Mouse (Mus musculus) stomach, embryonic 15.5 days (tissue): Measurements from ENCODE around the gene Sp7. TPM values are rescaled to one million over a fixed set of nuclear protein-coding genes. Genes with fewer than 3 reads are reported as not detected.
"Not testable (repeated sequence)": the region's sequence is repeated elsewhere in the genome, so short reads cannot be mapped to it uniquely, and the experiment has no call there.

ENCODE experiments used
- ATAC-seq: fragments of 200-750 bp; cut with Nextera tagmentation; 2 replicates; pipeline ENCODE4 v1.8.0; 2017; ENCODE audit warnings: low read depth, moderate number of reproducible peaks, moderate TSS enrichment; ENCODE audit not compliant: insufficient read depth, low FRiP score
- H3K27ac ChIP-seq: fragments of 300-500 bp; sonication (generic); 2 replicates; pipeline ENCODE4 v1.5.1; 2015; ENCODE audit warnings: mild to moderate bottlenecking, inconsistent platforms
- H3K27me3 ChIP-seq: fragments of 300-500 bp; sonication (generic); replicated peaks from 2 replicates; pipeline ENCODE4 v1.6.1; 2015; ENCODE audit warnings: inconsistent platforms
- H3K36me3 ChIP-seq: fragments of 300-500 bp; sonication (generic); 2 replicates; pipeline ENCODE4 v1.6.1; 2015; ENCODE audit warnings: inconsistent platforms
- H3K4me1 ChIP-seq: fragments of 300-500 bp; sonication (generic); 2 replicates; pipeline ENCODE4 v1.6.1; 2015; ENCODE audit warnings: inconsistent platforms
- H3K4me2 ChIP-seq: fragments of 300-500 bp; sonication (generic); 2 replicates; pipeline ENCODE4 v1.6.1; 2015; ENCODE audit warnings: mild to moderate bottlenecking, inconsistent platforms
- H3K4me3 ChIP-seq: fragments of 300-500 bp; sonication (generic); replicated peaks from 2 replicates; pipeline ENCODE4 v1.5.1; 2015; ENCODE audit warnings: inconsistent platforms
- H3K9ac ChIP-seq: fragments of 300-500 bp; sonication (generic); 2 replicates; pipeline ENCODE4 v1.6.1; 2015; ENCODE audit warnings: inconsistent platforms
- H3K9me3 ChIP-seq: fragments of 300-500 bp; sonication (generic); 2 replicates; pipeline ENCODE4 v1.6.1; 2016; ENCODE audit warnings: inconsistent platforms
- WGBS: fragments of 180-500 bp; shearing (Covaris S2); methylation state at CpG from one replicate; pipeline ENCODE4 v1.1.7; 2015; 5-methylcytosine and 5-hydroxymethylcytosine counted together
- polyA plus RNA-seq: library from polyadenylated mRNA; unstranded; fragments of >200 nt; fragmentation: Nextera tagmentation; extraction: Ambion mirVana; gene quantifications from 2 replicates; pipeline ENCODE4 v1.2.1, GENCODE M21; 2015

Sp7 gene
- polyA plus RNA-seq, 1 experiment from 2014 or later, result 1.1 TPM

- peak; percentile 51; the same call in 1 of the 2 replicates for ATAC-seq
- H3K4me3 ChIP-seq, result peak overlapping the region; percentile 50
- H3K27me3 ChIP-seq, result peaks cover 20% of the 10 kb centered on the region
- H3K9ac ChIP-seq, result peak overlapping the region; percentile 65
- no peaks in the 10 kb centered on the region for H3K36me3 ChIP-seq
- H3K9me3 ChIP-seq, result no peaks in the 10 kb centered on the region
- H3K27ac ChIP-seq, result peak overlapping the region; percentile 79
- 8% methylated on average over 38 of the region's 38 CpGs for WGBS
- H3K4me1 ChIP-seq, result peaks cover 31% of the 10 kb centered on the region
- peak overlapping the region; percentile 93 for H3K4me2 ChIP-seq
Observed at GRCm38 (mm10) chr15:102355871-102356441, 11.0 kb downstream of the Sp7 start.

DNA sequence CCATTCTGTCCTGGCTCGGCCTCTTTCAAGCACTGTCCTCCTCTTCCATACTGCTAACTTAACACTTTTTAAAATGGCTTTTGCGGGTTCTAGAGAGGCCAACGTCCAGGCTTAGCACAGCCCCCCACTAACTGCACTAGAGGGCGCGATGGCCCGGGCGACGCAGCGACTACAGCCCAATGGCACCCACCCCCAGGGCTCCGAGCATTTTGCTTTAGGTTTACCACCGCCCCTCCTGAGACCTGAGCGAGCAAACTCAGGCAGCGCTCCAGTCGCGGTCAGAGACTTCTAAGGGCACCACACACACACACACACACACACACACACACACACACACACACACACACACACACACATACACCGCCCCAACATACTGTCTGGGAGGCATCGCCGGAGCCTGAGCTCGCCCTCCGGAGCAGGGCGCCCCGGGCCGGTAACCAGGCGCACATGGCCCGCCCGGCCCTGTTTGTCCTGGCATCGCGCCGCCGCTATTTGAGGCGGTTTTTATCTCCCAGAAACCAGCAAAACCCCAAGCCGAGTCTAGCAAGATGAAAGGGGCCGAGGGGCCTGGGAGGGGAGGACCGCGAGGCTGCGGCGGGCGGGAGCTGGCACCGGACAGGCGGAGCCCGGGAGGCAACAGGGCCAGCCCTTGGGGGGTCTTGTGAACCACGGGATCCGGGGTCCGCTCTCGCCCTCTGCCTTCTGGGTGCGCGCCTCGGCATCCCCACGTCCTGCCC, 11.7 kb downstream of the Sp7 start:
- Histone ChIP-seq H3K4me1 (peaks cover 31% of the 10 kb centered on the region), H3K27me3 (peaks cover 20% of the 10 kb centered on the region), H3K9me3 (no peaks in the 10 kb centered on the region), H3K4me2 (peak overlapping the region; percentile 93), H3K36me3 (no peaks in the 10 kb centered on the region), H3K27ac (peak overlapping the region; percentile 79), H3K9ac (peak overlapping the region; percentile 65), H3K4me3 (peak overlapping the region; percentile 50)
- ATAC-seq, result peak; percentile 42; the same call in 1 of the 2 replicates
- WGBS, result under 1% methylated on average over 49 of the region's 49 CpGs

GRCm38 (mm10) chr15:102353986-102354385, 13.0 kb downstream of the Sp7 start:
- Histone ChIP-seq H3K27ac (no peak overlapping the region), H3K27me3 (peaks cover 19% of the 10 kb centered on the region), H3K4me2 (no peak overlapping the region), H3K9me3 (no peaks in the 10 kb centered on the region), H3K4me1 (peaks cover 35% of the 10 kb centered on the region), H3K36me3 (no peaks in the 10 kb centered on the region), H3K9ac (no peak overlapping the region), H3K4me3 (no peak overlapping the region)
- ATAC-seq, result no peak
- 86% methylated on average over 2 of the region's 2 CpGs for WGBS

- Histone ChIP-seq H3K4me3 (no peak overlapping the region), H3K9ac (no peak overlapping the region), H3K4me2 (no peak overlapping the region), H3K36me3 (no peaks in the 10 kb centered on the region), H3K4me1 (peaks cover 22% of the 10 kb centered on the region), H3K9me3 (no peaks in the 10 kb centered on the region), H3K27me3 (0 out of 2 replicates have a peak, but pooled peaks cover 10% of the 10 kb centered on the region), H3K27ac (no peak overlapping the region)
- WGBS, result 52% methylated on average over 2 of the region's 2 CpGs
- no peak for ATAC-seq
Observed at GRCm38 (mm10) chr15:102352177-102352576, 14.8 kb downstream of the Sp7 start.

- ATAC-seq, result peak; percentile 16; the same call in 1 of the 2 replicates
- no peaks in the 10 kb centered on the region for H3K9me3 ChIP-seq
- peaks cover 8% of the 10 kb centered on the region for H3K36me3 ChIP-seq
- WGBS, result 7% methylated on average over 11 of the region's 11 CpGs
- H3K4me1 ChIP-seq, result peaks cover 14% of the 10 kb centered on the region
- peak overlapping the region; percentile 77; the same call in 1 of the 2 replicates for H3K27ac ChIP-seq
- no peak overlapping the region for H3K9ac ChIP-seq
- peak overlapping the region; percentile 47 for H3K4me2 ChIP-seq
- peak overlapping the region; percentile 80 for H3K4me3 ChIP-seq
- H3K27me3 ChIP-seq, result no peaks in the 10 kb centered on the region
Observed at GRCm38 (mm10) chr15:102350942-102351291, 16.1 kb downstream of the Sp7 start.

DNA sequence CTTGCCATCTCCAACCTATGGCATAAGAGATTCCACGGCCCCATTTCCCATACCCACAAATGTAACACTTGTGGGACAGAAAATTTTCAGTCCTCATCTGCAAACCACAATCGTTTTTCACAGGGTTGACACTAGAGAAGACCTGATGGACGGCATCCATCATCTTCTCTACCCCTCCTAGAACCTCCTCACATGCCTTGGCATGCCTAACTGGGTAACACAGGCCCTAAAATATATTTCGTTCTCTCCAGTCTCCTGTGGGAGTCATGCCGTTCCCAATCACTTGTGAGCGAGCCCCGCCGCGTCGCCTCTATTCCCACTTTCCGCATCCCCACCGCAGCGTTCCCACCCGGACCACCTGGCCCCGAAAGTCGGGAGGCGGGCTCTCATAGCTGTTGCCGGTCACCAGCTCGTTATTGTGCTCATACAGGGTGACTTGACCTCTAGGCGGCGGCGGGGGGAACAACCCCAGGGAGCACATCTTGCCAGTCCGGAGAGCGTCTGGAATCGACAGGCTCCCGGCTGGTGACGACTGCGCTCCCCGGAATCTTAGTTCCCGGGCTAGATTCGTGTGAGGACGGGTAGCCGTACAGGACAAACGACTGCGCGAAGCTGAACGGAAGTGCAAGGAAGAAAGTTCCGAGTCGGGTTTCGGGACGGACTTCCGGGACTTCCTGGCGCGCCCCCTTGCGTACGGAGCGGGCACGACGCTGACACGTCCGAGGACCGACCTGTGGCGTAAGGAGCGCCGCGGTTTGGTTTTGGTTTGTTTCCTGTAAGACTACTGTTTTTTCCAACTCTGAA, 16.6 kb downstream of the Sp7 start, which contains the start of gene Aaas:
TSS of gene Aaas (minus strand) at position 634 of the 804 bp plus-strand sequence.
- Histone ChIP-seq H3K4me3 (peak within 1 kb of the TSS; percentile 80), H3K36me3 (peaks cover 12% of the 10 kb centered on the region), H3K4me1 (peaks cover 11% of the 10 kb centered on the region), H3K4me2 (peak within 1 kb of the TSS; percentile 76), H3K27me3 (no peaks in the 10 kb centered on the region), H3K9ac (peak within 1 kb of the TSS; percentile 82), H3K9me3 (no peaks in the 10 kb centered on the region), H3K27ac (peak within 1 kb of the TSS; percentile 77)
- ATAC-seq, result peak; percentile 89
- under 1% methylated on average over 56 of the region's 56 CpGs for WGBS

- H3K27ac ChIP-seq, result no peak overlapping the region
- H3K4me3 ChIP-seq, result no peak overlapping the region
- H3K9me3 ChIP-seq, result no peaks in the 10 kb centered on the region
- WGBS, result 61% methylated on average over 4 of the region's 4 CpGs
- H3K9ac ChIP-seq, result no peak overlapping the region
- H3K27me3 ChIP-seq, result no peaks in the 10 kb centered on the region
- no peak overlapping the region for H3K4me2 ChIP-seq
- ATAC-seq, result no peak
- peaks cover 24% of the 10 kb centered on the region for H3K36me3 ChIP-seq
- H3K4me1 ChIP-seq, result peaks cover 7% of the 10 kb centered on the region
Observed at GRCm38 (mm10) chr15:102346444-102346843, 20.5 kb downstream of the Sp7 start.

- Histone ChIP-seq H3K9me3 (no peaks in the 10 kb centered on the region), H3K4me2 (no peak overlapping the region), H3K27me3 (no peaks in the 10 kb centered on the region), H3K36me3 (peaks cover 32% of the 10 kb centered on the region), H3K9ac (no peak overlapping the region), H3K4me3 (no peak overlapping the region), H3K4me1 (no peaks in the 10 kb centered on the region), H3K27ac (no peak overlapping the region)
- ATAC-seq, result no peak
- 94% methylated on average over 3 of the region's 3 CpGs for WGBS
Observed at GRCm38 (mm10) chr15:102344490-102344889, 22.5 kb downstream of the Sp7 start.

- Histone ChIP-seq H3K36me3 (peaks cover 55% of the 10 kb centered on the region), H3K4me3 (no peak overlapping the region), H3K27me3 (no peaks in the 10 kb centered on the region), H3K27ac (no peak overlapping the region), H3K4me1 (no peaks in the 10 kb centered on the region), H3K9ac (no peak overlapping the region), H3K4me2 (no peak overlapping the region), H3K9me3 (no peaks in the 10 kb centered on the region)
- no peak for ATAC-seq
- WGBS, result 17% methylated on average over 1 of the region's 1 CpGs
Observed at GRCm38 (mm10) chr15:102341580-102341979, 25.4 kb downstream of the Sp7 start.

GRCm38 (mm10) chr15:102339612-102340011, 27.4 kb downstream of the Sp7 start:
- H3K36me3 ChIP-seq, result peaks cover 47% of the 10 kb centered on the region
- no peaks in the 10 kb centered on the region for H3K9me3 ChIP-seq
- peak; percentile 51; the same call in 1 of the 2 replicates for ATAC-seq
- H3K4me2 ChIP-seq, result no peak overlapping the region
- H3K27ac ChIP-seq, result no peak overlapping the region
- 49% methylated on average over 5 of the region's 5 CpGs for WGBS
- no peaks in the 10 kb centered on the region for H3K4me1 ChIP-seq
- no peak overlapping the region for H3K9ac ChIP-seq
- no peak overlapping the region for H3K4me3 ChIP-seq
- H3K27me3 ChIP-seq, result no peaks in the 10 kb centered on the region

GRCm38 (mm10) chr15:102336946-102337345, 30.0 kb downstream of the Sp7 start:
- peaks cover 17% of the 10 kb centered on the region for H3K4me1 ChIP-seq
- no peak overlapping the region for H3K4me3 ChIP-seq
- H3K9me3 ChIP-seq, result no peaks in the 10 kb centered on the region
- H3K36me3 ChIP-seq, result peaks cover 55% of the 10 kb centered on the region
- H3K27me3 ChIP-seq, result no peaks in the 10 kb centered on the region
- H3K9ac ChIP-seq, result no peak overlapping the region
- WGBS, result 81% methylated on average over 4 of the region's 4 CpGs
- no peak overlapping the region for H3K4me2 ChIP-seq
- no peak for ATAC-seq
- no peak overlapping the region for H3K27ac ChIP-seq

- not testable (repeated sequence) for H3K27me3 ChIP-seq, H3K9ac ChIP-seq, H3K9me3 ChIP-seq, H3K4me3 ChIP-seq, ATAC-seq, H3K4me2 ChIP-seq, H3K27ac ChIP-seq
- H3K36me3 ChIP-seq, result peaks cover 55% of the 10 kb centered on the region
- 91% methylated on average over 5 of the region's 5 CpGs for WGBS
- H3K4me1 ChIP-seq, result peaks cover 22% of the 10 kb centered on the region
Observed at GRCm38 (mm10) chr15:102335925-102336324, 31.1 kb downstream of the Sp7 start.
